Mouse (Mus musculus) testis, adult 2 months (tissue): ENCODE data around the gene Asic2.

Experiments used
- CTCF ChIP-seq: fragments of 200-500 bp; IDR thresholded peaks from 2 replicates; pipeline ENCODE4 v1.5.1; 2012; ENCODE audit warnings: low read depth, mild to moderate bottlenecking, inconsistent platforms, low read length, moderate library complexity; ENCODE audit not compliant: control insufficient read depth, insufficient read depth, insufficient replicate concordance
- POLR2A ChIP-seq: fragments of 200-500 bp; IDR thresholded peaks from 2 replicates; pipeline ENCODE4 v1.6.1; 2012; ENCODE audit warnings: low read depth, mild to moderate bottlenecking, inconsistent platforms, low read length, moderate library complexity; ENCODE audit not compliant: control insufficient read depth

GRCm38 (mm10) chr11:81322466-81322865 is 645.8 kb downstream of the Asic2 start:
- TF ChIP-seq CTCF (no peak), POLR2A (no peak)
